Mouse (Mus musculus): ENCODE measurements at regions not wholly inside any gene's neighbourhood (a gene's known extent, or its start where the extent isn't known, plus 50 kb on each side); places are given as distances from the start of the nearest gene placed in this dataset.
A peak's percentile ranks its signal among the peaks of the same experiment; 100 is the strongest.

DNA sequence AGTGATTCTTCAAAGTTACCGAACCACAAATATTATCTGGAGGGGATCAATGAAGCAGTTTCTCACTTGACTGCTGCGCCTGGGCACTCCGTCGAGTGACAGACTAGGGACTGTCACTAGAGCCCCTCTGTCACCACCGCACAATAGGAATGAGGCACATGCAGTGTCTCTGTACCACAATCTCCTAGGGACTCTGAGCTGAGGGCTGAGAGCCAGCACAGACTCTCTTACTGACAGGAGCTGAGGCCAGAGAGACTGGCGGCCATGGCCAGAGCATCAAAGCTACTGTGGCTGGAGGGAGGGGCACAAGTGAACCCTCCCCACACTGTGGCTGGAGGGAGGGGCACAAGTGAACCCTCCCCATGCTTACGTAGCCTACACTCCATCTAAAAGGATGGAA, 173.7 kb downstream of the Bmp7 start:
- no peak for DNase-seq (ENCODE audit: low spot score in 2 of 2)
- TF ChIP-seq CTCF (conservative IDR thresholded peaks at IDR 0.05) = no peak
- Histone ChIP-seq H3K27ac (no peak overlapping the region), H3K4me3 (no peak overlapping the region)

DNA sequence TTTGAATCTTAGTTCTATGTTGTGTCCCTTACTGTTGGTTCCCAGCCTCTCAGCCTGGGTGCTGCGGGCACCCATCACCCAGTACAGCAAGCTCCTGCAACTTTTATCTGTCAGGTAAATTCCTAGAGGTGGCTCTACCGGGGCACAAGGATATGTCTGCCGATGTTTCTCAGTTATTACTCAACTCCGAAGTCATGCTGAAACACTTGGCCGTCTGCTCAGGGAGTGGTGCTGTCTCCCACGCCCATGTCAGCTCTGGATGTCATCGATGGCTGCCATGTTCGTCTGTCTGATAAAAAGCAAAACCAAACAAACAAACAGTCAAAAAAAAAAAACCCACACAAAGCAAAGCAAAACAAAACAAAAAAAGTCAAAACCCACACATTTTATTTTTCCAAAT, 171.4 kb downstream of the Bmp7 start:
- Histone ChIP-seq H3K27ac (no peak overlapping the region), H3K4me3 (no peak overlapping the region)
- DNase-seq (ENCODE audit: low spot score in 2 of 2) = no peak
- TF ChIP-seq CTCF (conservative IDR thresholded peaks at IDR 0.05) = no peak

DNA sequence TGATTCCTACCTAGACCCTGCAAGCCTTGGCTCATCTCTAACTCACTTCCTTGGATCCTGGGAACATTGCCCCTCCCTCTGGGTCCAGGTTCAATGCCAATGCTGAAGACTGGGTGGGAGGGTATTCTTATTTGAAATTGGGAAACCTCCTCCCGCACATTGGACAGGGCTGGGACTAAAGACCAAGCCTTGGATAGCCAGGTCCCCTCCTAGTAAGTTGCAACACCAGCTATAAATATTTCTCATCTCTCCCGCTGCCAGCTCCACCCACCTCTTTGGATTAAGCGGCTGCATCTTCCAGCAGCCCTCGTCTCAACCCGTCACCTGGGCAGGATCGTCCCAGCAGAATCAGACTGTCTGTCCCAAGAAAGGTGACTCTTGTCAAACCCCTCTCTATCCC, 170.1 kb downstream of the Bmp7 start:
- no peak overlapping the region for H3K4me3 ChIP-seq
- DNase-seq (ENCODE audit: low spot score in 2 of 2) = no peak
- no peak for TF ChIP-seq CTCF (conservative IDR thresholded peaks at IDR 0.05)
- no peak overlapping the region for H3K27ac ChIP-seq

DNA sequence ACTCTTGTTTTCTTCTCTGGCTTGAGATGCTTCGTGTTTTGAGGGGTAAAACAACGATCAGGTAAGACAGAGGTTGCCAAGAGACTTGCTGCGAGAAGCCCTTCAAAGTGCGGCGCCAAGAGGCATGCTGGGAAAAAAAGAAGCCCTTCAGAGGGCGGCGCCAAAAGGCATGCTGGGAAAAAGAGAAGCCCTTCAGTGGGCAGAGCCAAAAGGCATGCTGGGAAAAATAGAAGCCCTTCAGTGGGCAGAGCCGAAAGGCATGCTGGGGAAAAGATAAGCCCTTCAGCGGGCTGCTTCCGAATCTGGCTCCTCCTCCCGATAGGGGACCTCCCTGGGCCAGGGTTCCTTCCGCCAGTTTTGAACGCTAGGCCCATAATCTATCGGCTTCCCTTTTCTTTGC, 169.5 kb downstream of the Bmp7 start:
- DNase-seq (ENCODE audit: low spot score in 2 of 2) = no peak
- Histone ChIP-seq H3K4me3 (no peak overlapping the region), H3K27ac (no peak overlapping the region)
- TF ChIP-seq CTCF (conservative IDR thresholded peaks at IDR 0.05) = no peak

DNA sequence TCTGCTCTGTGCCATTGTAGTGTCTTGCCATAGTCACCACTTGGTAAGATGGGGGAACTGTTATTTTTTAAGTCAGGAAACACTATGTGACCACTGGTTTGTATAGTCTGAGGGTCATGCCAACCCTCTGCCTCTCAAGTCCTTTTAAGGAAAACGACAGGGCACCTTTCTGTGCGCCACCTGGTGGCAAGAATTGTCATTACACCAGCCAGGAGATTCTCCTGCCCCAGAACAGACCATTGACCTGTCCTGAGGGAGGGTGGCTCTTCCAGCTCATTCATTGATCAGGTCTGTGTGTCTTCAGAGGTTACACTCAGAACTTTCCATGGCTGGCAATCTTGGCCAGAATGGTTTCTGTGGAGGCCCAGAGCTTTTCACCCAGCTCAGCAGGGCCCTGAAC, 166.9 kb downstream of the Bmp7 start:
- peak; percentile 97 for TF ChIP-seq CTCF (conservative IDR thresholded peaks at IDR 0.05)
- Histone ChIP-seq H3K27ac (no peak overlapping the region), H3K4me3 (no peak overlapping the region)
- DNase-seq (ENCODE audit: low spot score in 2 of 2) = peak in 1 of 2 experiments; percentile 63

DNA sequence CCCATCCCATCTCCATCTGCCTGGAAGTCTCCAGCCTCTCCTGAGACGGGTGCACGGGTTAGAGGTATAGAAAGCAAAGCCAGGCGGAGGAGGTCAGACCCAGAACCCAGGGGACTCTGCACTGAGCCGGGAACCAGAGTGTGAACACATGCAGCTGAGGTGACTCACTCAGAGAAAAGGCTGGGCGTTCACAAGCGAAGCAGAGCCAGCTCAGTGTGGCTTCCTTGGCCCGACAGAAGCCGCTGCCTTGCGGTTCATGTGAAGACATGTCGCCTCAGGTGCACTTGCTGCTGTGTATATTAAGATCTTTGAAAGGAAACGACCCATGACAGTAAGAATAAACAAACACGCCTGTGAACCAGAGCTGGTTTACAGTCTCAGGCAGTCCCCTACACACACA, 163.6 kb downstream of the Bmp7 start:
- TF ChIP-seq CTCF (conservative IDR thresholded peaks at IDR 0.05) = no peak
- H3K27ac ChIP-seq = no peak overlapping the region
- no peak for DNase-seq (ENCODE audit: low spot score in 2 of 2)
- no peak overlapping the region for H3K4me3 ChIP-seq

DNA sequence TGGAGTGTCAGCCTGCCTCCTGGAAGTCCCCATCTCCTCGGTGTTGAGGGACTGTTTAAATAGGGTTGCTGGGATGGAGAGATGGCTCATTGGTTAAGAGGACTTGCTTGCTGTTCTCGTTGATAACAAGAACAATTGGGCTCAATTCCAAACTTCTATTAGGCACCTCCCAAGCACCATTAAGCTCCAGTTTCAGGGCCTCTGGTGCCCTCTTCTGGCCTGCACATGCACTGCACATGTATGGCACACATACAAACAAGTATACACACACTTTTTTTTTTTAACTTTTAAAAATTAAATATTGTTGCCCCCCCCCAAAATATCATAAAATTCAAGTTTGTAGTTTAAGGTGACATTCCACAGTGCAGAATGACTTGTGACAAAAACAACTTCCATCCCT, 162.3 kb downstream of the Bmp7 start:
- no peak overlapping the region for H3K27ac ChIP-seq
- TF ChIP-seq CTCF (conservative IDR thresholded peaks at IDR 0.05) = peak; percentile 54
- no peak overlapping the region for H3K4me3 ChIP-seq
- DNase-seq (ENCODE audit: low spot score in 2 of 2) = no peak

DNA sequence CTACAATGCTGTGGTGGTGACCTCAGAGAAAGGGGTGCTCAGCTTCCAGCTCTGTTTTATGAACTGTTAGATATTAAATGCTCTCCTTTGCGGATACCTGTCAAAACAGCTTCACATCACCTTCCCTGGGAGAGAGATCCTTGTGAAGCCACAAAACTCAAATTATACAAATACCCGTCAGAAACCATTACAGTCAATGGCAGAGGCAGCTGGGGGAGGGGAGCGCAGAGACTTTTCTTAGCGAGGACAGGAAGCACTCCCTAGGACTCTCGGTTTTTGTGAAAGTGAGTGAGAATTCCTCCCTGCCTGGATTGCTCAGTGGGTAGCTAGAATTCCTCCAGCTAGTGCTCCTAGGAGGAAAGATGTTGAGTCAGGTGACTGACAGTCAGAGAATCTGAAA, 161.0 kb downstream of the Bmp7 start:
- no peak for TF ChIP-seq CTCF (conservative IDR thresholded peaks at IDR 0.05)
- H3K27ac ChIP-seq = no peak overlapping the region
- no peak for DNase-seq (ENCODE audit: low spot score in 2 of 2)
- H3K4me3 ChIP-seq = no peak overlapping the region

DNA sequence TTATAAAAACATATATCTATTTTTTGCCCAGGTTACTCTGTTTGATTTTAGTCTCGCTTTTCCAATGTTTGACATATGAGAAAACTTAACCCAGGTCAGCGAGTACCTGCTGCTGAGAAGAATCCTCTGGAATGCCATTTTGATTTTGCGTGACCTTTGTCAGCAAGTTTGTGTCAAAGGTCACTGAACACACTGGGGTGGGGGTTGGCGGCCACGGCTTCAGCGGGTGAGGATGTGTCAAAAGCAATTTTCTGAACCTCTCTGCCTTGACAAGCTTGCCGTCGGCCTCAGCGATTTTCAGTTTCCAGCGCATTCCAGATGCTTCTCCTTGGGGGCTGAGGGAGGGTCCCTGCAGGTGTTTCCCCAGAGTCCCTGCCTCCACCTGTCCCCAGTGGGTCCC, 157.4 kb downstream of the Bmp7 start:
- TF ChIP-seq CTCF (conservative IDR thresholded peaks at IDR 0.05) = no peak
- H3K27ac ChIP-seq = no peak overlapping the region
- no peak for DNase-seq (ENCODE audit: low spot score in 2 of 2)
- no peak overlapping the region for H3K4me3 ChIP-seq

DNA sequence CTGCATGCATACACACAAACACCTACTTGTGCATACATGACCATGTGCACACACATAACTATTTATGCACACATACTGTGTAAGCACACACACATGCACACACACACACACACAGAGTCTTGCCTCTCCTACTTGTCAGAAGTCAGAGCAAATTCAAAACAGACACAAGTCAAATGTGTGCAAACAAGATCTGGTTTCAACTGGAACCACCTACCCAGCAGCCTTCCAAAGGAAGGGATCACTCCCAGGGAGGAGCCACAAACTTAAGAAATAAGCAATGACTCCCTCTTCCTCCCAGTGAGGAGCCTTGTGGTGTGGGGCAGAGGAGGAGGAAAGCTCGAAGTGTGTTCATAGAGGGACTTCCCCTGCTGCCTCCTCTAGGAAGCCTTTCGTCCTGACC, 153.8 kb downstream of the Bmp7 start:
- no peak for TF ChIP-seq CTCF (conservative IDR thresholded peaks at IDR 0.05)
- no peak overlapping the region for H3K4me3 ChIP-seq
- H3K27ac ChIP-seq = no peak overlapping the region
- DNase-seq (ENCODE audit: low spot score in 2 of 2) = no peak

DNA sequence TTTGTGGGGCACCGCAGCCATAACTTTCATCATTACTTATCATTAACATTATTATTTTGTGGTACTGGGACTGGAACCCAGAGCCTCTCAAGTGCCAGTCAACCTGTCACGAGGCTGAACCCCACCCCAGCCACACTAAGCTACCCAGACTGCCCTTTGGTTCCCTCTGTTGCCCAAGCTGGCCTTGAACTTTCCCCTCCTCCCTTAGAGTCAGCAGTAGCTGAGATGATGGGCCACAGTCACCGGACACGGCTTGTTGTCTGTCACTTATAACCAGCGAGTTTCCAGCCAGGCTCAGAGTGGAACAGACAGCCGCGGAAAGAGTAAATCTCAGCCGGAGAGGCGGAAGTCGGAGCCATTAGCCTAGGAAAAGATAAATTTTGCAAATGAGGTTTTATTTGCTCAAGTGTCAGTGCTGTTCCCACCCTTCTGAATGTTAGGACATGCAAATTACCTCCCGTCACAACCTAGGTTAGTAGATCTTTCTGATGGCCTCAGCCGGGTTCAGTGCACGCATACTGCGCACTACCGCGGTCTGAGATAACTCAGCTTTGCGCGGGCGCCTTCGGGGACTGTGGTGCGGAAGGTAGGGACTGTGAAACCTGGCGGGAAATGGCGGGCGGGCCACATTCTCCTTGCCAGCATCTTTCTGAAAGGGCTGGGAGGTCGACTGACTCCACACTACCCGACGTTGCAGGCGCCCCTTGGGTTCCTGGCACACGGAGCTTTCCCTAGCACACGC, 152.7 kb downstream of the Bmp7 start:
- Histone ChIP-seq H3K27ac (no peak overlapping the region), H3K4me3 (no peak overlapping the region)
- TF ChIP-seq CTCF (conservative IDR thresholded peaks at IDR 0.05) = no peak
- no peak for DNase-seq (ENCODE audit: low spot score in 2 of 2)

DNA sequence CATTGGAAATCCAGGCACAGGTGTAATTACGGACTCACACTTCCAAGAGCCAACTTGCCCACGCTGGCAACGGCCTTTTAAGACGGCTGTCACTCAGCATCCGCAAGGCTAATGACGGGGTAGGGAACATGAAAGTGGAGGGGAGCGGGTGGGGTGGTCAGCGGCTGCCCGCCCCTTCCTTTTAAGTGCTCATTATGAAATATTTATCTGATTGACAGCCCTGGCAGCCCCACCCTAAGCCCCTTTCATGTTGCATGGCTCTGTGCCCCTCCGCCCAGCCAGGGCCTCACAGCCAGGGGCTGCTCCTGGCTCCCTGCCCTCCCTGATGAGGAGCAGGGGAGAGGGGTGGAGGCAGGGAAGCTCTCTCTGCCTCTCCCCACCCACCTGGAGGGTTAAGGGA, 150.9 kb downstream of the Bmp7 start:
- DNase-seq (ENCODE audit: low spot score in 2 of 2) = no peak
- no peak overlapping the region for H3K4me3 ChIP-seq
- TF ChIP-seq CTCF (conservative IDR thresholded peaks at IDR 0.05) = no peak
- no peak overlapping the region for H3K27ac ChIP-seq

DNA sequence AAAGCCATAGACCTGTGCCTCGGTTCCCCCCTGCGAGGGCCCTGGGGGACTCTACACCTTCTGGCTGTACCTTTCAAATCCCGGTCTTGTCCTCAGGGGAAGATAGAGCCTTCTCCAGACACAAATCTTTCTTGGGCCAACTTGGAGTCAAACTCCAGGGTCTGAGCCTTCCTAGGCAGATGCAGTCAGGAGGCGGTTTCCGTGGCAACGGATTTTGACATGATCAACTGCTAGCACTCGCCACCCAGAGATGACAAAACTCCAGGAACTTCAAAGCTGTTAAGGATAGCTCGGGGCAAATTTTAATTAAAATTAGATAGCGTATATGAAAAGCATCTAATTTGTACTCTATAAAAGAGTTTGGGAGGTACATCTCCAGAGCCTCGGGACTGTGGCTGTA, 147.6 kb downstream of the Bmp7 start:
- no peak for DNase-seq (ENCODE audit: low spot score in 2 of 2)
- Histone ChIP-seq H3K4me3 (no peak overlapping the region), H3K27ac (no peak overlapping the region)
- TF ChIP-seq CTCF (conservative IDR thresholded peaks at IDR 0.05) = no peak

DNA sequence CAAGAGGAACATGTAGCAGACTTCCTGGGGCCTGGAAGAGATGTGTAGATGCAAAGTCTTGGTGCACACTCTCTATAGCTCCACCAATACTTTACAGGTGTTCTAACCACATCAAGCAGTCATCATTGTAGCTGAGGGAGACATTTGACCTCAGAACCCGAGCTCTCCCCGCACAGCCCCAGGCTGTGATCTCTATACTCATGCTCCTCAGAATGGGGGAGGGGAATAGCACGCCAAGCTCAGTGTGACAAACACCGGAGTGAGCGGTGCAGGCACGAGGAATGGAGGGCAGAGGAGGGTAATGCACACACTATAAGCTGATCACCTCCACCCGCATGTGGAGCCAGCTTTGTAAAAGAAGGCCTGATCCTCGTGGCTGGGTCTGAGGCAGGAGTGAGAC, 146.1 kb downstream of the Bmp7 start:
- no peak for TF ChIP-seq CTCF (conservative IDR thresholded peaks at IDR 0.05)
- no peak for DNase-seq (ENCODE audit: low spot score in 2 of 2)
- Histone ChIP-seq H3K27ac (no peak overlapping the region), H3K4me3 (no peak overlapping the region)

DNA sequence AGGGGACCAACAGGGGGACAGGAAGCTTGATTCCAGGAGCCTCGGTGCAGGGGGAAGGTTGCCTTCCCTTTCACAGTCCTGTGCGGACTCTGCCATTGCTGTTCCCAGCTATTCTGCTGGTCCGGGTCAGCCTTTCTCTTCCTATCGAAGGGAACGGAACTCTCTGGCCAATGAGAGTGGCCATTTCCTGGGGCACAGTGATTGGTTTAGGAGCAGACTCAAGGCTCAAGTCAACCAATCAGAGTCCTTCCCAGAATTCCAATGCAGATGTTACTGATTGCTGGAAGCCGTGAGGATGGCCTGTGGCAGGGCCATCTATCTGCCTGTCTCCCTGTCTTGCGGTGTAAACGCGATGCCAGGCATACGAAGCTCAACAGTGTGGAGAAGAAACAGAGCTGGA, 145.3 kb downstream of the Bmp7 start:
- Histone ChIP-seq H3K27ac (no peak overlapping the region), H3K4me3 (no peak overlapping the region)
- no peak for DNase-seq (ENCODE audit: low spot score in 2 of 2)
- no peak for TF ChIP-seq CTCF (conservative IDR thresholded peaks at IDR 0.05)

All from layer of hippocampus, adult 2 months (tissue).